Mouse (Mus musculus) right cerebral cortex, postnatal 10 days (tissue): ENCODE measurements around the gene Arhgef25.
"Not testable (repeated sequence)": the region's sequence is repeated elsewhere in the genome, so short reads cannot be mapped to it uniquely, and the experiment has no call there.

Experiments used
- DNase-seq, 2 experiments: peaks; one replicate each; pipeline ENCODE4 v3.0.0; 2021; ENCODE audit warnings: low spot score in 2 of 2

The Arhgef25 gene

DNA sequence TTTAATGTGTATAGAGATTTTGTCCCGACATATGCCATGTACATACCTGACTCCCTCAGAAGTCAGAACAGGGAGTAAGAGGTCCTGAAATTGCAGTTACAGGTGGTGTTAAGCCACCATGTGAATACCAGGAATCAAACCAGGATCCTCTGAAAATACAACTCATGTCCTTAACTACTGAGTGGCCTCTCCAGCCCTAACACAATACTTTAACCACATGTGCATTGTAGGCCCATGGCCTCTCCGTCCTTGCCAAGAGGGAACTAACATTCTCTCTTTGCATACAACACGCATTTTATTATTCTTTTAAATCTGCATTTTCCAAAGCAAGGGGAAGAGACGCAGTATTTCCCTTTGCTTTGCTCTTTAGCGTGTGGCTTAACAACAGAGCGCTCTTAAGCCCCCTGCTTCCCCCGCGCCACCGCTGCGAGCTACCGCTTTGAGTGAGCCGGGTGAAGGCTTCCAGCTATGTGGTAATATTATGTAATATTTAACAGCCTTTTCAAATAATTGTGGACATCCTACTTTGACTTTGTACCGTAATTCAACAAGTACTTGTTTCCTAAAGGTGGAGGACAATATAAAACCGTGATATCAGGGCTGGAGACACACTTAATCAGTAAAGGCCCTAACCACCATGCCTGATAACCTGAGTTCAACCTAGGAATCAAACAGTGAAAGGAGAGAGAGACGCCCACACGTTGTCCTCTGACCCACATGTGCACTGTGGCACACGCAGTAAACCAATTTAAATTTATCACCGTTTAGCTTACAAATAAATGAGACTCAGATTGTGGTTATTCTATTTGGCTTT, 51.3 kb downstream of the Arhgef25 start:
- no peak for DNase-seq

- no peak for DNase-seq
These were observed 52.0 kb downstream of the Arhgef25 start for GRCm38 (mm10) chr10:127137896-127138295.

DNA sequence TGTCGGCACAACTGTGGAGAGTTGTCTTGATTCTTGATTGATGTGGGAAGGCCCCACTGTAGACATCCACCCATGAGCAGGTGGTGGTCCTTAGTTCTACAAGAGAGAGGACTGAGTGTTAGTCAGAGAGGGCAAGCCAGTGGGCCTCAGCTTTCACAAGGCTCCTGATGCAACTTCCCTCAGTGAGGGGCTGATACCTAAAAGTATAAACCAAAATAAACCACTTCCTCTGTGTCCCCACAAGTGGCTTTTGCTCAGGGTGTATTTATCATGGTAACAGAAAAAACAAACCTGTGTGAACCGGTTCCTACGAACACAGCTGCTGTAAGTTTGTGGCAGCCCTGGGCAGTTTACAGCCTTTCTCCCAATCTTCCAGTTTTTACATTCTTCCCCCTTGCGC, 53.4 kb downstream of the Arhgef25 start:
- no peak for DNase-seq

DNA sequence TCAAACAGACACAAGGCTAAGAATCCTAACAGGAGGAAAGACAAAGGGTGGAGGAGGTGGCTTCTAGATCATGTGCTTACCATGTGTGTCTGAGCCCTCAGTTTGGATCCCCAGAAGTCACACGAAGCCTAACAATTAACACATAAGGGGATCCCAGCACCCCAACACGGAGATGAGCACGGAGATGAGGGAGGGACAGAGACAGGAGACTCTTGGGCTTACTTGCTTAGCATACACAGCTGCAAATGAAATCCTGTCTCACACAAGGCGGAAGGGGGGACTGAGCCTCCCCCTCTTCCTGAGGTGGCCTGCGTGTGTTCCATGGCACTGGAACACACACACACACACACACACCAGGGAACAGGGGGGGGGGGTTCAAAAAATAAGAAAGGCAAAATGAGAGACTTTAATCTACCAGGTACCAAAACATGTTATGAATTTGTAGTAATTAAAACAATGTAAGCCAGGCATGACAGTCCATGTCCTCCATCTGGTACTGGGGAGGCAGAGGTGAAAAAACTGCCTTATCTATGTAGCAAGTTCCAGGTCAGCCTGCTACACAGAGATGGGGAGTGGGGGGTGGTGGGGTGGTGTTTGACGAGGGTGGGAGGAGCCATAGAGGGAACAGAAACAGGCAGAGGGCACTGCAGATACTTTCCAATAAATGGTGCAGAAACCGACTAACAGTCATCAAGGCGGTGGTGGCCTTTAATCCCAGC, 54.6 kb downstream of the Arhgef25 start:
- no peak for DNase-seq

DNA sequence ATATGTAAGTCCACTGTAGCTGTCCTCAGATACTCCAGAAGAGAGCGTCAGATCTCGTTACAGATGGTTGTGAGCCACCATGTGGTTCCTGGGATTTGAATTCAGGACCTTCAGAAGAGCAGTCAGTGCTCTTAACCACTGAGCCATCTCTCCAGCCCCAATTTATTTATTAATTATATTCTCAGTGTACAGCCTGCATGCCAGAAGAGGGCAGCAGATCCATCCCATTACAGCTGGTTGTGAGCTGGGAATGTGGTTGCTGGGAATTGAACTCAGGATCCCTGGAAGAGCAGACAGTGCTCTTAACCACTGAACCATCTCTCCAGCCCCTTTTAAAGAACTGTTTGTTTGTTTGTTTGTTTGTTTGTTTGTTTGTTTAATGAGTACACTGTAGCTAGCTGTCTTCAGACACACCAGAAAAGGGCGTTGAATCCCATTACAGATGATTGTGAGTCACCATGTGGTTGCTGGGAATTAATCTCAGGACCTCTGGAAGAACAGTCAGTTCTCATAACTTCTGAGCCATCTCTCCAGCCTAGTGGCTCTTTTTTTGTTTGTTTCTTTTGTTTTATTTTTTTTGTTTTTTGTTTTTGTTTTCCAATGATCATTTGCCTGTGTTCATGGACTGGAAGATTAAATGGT, 55.4 kb downstream of the Arhgef25 start:
- DNase-seq = not testable (repeated sequence)
